Mouse (Mus musculus) liver, embryonic 14.5 days (tissue): ENCODE measurements around the gene Dram1. TPM values are rescaled to one million over a fixed set of nuclear protein-coding genes. Genes with fewer than 3 reads are reported as not detected.

Experiments used
- ATAC-seq: fragments of 200-750 bp; cut with Nextera tagmentation; 2 replicates; pipeline ENCODE4 v1.8.0; 2017; ENCODE audit warnings: moderate number of reproducible peaks, mild to moderate bottlenecking, moderate library complexity; ENCODE audit not compliant: insufficient read depth
- DNase-seq, 3 experiments: peaks; one replicate each; pipeline ENCODE4 v3.0.0-alpha.2; 2012 to 2013; ENCODE audit warnings: low read depth in 3 of 3, low spot score in 3 of 3
- H3K27ac ChIP-seq: fragments of 300-500 bp; sonication (generic); 2 replicates; pipeline ENCODE4 v1.5.1; 2014; ENCODE audit warnings: moderate library complexity, mild to moderate bottlenecking, control low read depth, inconsistent platforms
- H3K27me3 ChIP-seq: fragments of 300-500 bp; sonication (generic); 2 replicates; pipeline ENCODE4 v1.6.1; 2014; ENCODE audit warnings: mild to moderate bottlenecking, low read length, moderate library complexity; ENCODE audit not compliant: control insufficient read depth, insufficient read depth
- H3K36me3 ChIP-seq: fragments of 300-500 bp; sonication (generic); replicated peaks from 2 replicates; pipeline ENCODE4 v1.6.1; 2014; ENCODE audit warnings: low read depth; ENCODE audit not compliant: control insufficient read depth, insufficient read depth
- H3K4me1 ChIP-seq, 2 experiments: fragments of 200-500 bp in 1 of 2; fragments of 300-500 bp in 1 of 2; sonication (generic) in 1 of 2; replicated peaks; 2 replicates each; pipeline ENCODE4 v1.6.1; 2012 to 2014; ENCODE audit warnings: antibody characterized with exemption in 1 of 2, inconsistent platforms in 1 of 2, low read length in 1 of 2; ENCODE audit not compliant: control insufficient read depth in 2 of 2, insufficient read depth in 2 of 2
- H3K4me2 ChIP-seq: fragments of 300-500 bp; sonication (generic); 2 replicates; pipeline ENCODE4 v1.6.1; 2014; ENCODE audit warnings: low read depth, mild to moderate bottlenecking, control low read depth, moderate library complexity
- H3K4me3 ChIP-seq, 2 experiments: fragments of 200-500 bp in 1 of 2; fragments of 300-500 bp in 1 of 2; sonication (generic) in 1 of 2; 2 replicates each; pipeline ENCODE4 v1.5.1; 2012 to 2014; ENCODE audit warnings: low read depth in 2 of 2, low read length in 2 of 2, mild to moderate bottlenecking in 2 of 2, control low read depth in 1 of 2, inconsistent platforms in 1 of 2, moderate library complexity in 1 of 2; ENCODE audit not compliant: insufficient read depth in 1 of 2
- H3K9ac ChIP-seq: fragments of 300-500 bp; sonication (generic); replicated peaks from 2 replicates; pipeline ENCODE4 v1.6.1; 2014; ENCODE audit warnings: mild to moderate bottlenecking, control low read depth, moderate library complexity
- H3K9me3 ChIP-seq: fragments of 300-500 bp; sonication (generic); 2 replicates; pipeline ENCODE4 v1.6.1; 2016; ENCODE audit warnings: low read length, mixed read lengths; ENCODE audit not compliant: control insufficient read depth
- CTCF ChIP-seq: IDR thresholded peaks from 2 replicates; pipeline ENCODE4 v1.5.1; 2016; ENCODE audit warnings: antibody characterized with exemption, low read depth, control low read depth
- EP300 ChIP-seq: IDR thresholded peaks from 2 replicates; pipeline ENCODE4 v1.6.1; 2016; ENCODE audit warnings: antibody characterized with exemption, low read depth
- WGBS: fragments of 180-500 bp; shearing (Covaris S2); extraction: QIAGEN DNeasy Blood & Tissue Kit; methylation state at CpG from one replicate; pipeline ENCODE4 v1.1.7; 2014; ENCODE audit not compliant: insufficient replicate concordance; 5-methylcytosine and 5-hydroxymethylcytosine counted together
- polyA plus RNA-seq, 2 experiments: library from polyadenylated mRNA; depleted of rRNA in 1 of 2; stranded (reverse) in 1 of 2; unstranded in 1 of 2; fragments of >200 nt; fragmentation: Nextera tagmentation in 1 of 2; extraction: Ambion mirVana in 1 of 2; gene quantifications; 2 replicates each; pipeline versions ENCODE4 v1.2.1 to v1.2.3; 2012 to 2014

The Dram1 gene
- polyA plus RNA-seq, 2 experiments = 1.2 to 1.5 TPM

- Histone ChIP-seq H3K4me1 (no peaks in the 10 kb centered on the region), H3K9ac (no peak overlapping the region), H3K4me3 (no peak overlapping the region), H3K36me3 (no peaks in the 10 kb centered on the region), H3K27ac (no peak overlapping the region), H3K4me2 (no peak overlapping the region), H3K27me3 (no peaks in the 10 kb centered on the region), H3K9me3 (no peaks in the 10 kb centered on the region)
- WGBS = 69% methylated on average over 12 of the region's 12 CpGs
- no peak for TF ChIP-seq CTCF
- TF ChIP-seq EP300 = no peak
- ATAC-seq (no peak), DNase-seq (no peak)
Observed at GRCm38 (mm10) chr10:88407875-88408631, 29.2 kb upstream of the Dram1 start.

GRCm38 (mm10) chr10:88405812-88406211 lies 26.9 kb upstream of the Dram1 start:
- Histone ChIP-seq H3K9me3 (no peaks in the 10 kb centered on the region), H3K4me1 (no peaks in the 10 kb centered on the region), H3K27ac (no peak overlapping the region), H3K4me2 (no peak overlapping the region), H3K27me3 (no peaks in the 10 kb centered on the region), H3K9ac (no peak overlapping the region), H3K36me3 (no peaks in the 10 kb centered on the region), H3K4me3 (no peak overlapping the region)
- TF ChIP-seq CTCF = no peak
- no peak for TF ChIP-seq EP300
- WGBS = 82% methylated on average over 7 of the region's 7 CpGs
- no peak for DNase-seq
- no peak for ATAC-seq

GRCm38 (mm10) chr10:88404220-88404619 lies 25.3 kb upstream of the Dram1 start:
- TF ChIP-seq CTCF = no peak
- no peak for TF ChIP-seq EP300
- DNase-seq (no peak), ATAC-seq (no peak)
- Histone ChIP-seq H3K36me3 (no peaks in the 10 kb centered on the region), H3K27me3 (no peaks in the 10 kb centered on the region), H3K4me2 (no peak overlapping the region), H3K9me3 (no peaks in the 10 kb centered on the region), H3K4me1 (no peaks in the 10 kb centered on the region), H3K4me3 (no peak overlapping the region), H3K27ac (no peak overlapping the region), H3K9ac (no peak overlapping the region)
- 57% methylated on average over 6 of the region's 6 CpGs for WGBS

- H3K9ac ChIP-seq = no peak overlapping the region
- no peaks in the 10 kb centered on the region for H3K36me3 ChIP-seq
- no peaks in the 10 kb centered on the region for H3K27me3 ChIP-seq
- 79% methylated on average over 4 of the region's 4 CpGs for WGBS
- H3K4me2 ChIP-seq = no peak overlapping the region
- TF ChIP-seq CTCF (no peak), EP300 (no peak)
- no peak for ATAC-seq
- H3K4me3 ChIP-seq = no peak overlapping the region
- no peak overlapping the region for H3K27ac ChIP-seq
- no peaks in the 10 kb centered on the region for H3K9me3 ChIP-seq
- no peak for DNase-seq
- no peaks in the 10 kb centered on the region; a peak in 1 of 4 replicates for H3K4me1 ChIP-seq
Observed at GRCm38 (mm10) chr10:88403021-88403420, 24.1 kb upstream of the Dram1 start.

GRCm38 (mm10) chr10:88399271-88399670 lies 20.4 kb upstream of the Dram1 start:
- no peaks in the 10 kb centered on the region for H3K27me3 ChIP-seq
- H3K4me2 ChIP-seq = no peak overlapping the region
- H3K36me3 ChIP-seq = no peaks in the 10 kb centered on the region
- H3K9me3 ChIP-seq = no peaks in the 10 kb centered on the region
- DNase-seq = no peak
- WGBS = 58% methylated on average over 5 of the region's 5 CpGs
- TF ChIP-seq EP300 = no peak
- TF ChIP-seq CTCF = no peak
- H3K9ac ChIP-seq = no peak overlapping the region
- no peak for ATAC-seq
- no peak overlapping the region for H3K4me3 ChIP-seq
- no peak overlapping the region for H3K27ac ChIP-seq
- H3K4me1 ChIP-seq = no peaks in the 10 kb centered on the region; a peak in 1 of 4 replicates
